Mouse (Mus musculus) forebrain, embryonic 16.5 days (tissue): ENCODE results near the gene Snd1. TPM values are rescaled to one million over a fixed set of nuclear protein-coding genes. Genes with fewer than 3 reads are reported as not detected.

Source experiments
- ATAC-seq: fragments of 200-750 bp; cut with Nextera tagmentation; 2 replicates; pipeline ENCODE4 v1.8.0; 2017; ENCODE audit warnings: mild to moderate bottlenecking, moderate library complexity
- H3K27ac ChIP-seq: fragments of 300-500 bp; sonication (generic); 2 replicates; pipeline ENCODE4 v1.5.1; 2014; ENCODE audit warnings: low read length, control low read depth
- H3K27me3 ChIP-seq: fragments of 300-500 bp; sonication (generic); replicated peaks from 2 replicates; pipeline ENCODE4 v1.6.1; 2014; ENCODE audit warnings: low read length; ENCODE audit not compliant: control insufficient read depth, insufficient read depth
- H3K36me3 ChIP-seq: fragments of 300-500 bp; sonication (generic); 2 replicates; pipeline ENCODE4 v1.6.1; 2014; ENCODE audit not compliant: control insufficient read depth, insufficient read depth
- H3K4me1 ChIP-seq: fragments of 300-500 bp; sonication (generic); replicated peaks from 2 replicates; pipeline ENCODE4 v1.6.1; 2014; ENCODE audit warnings: low read length; ENCODE audit not compliant: control insufficient read depth, insufficient read depth
- H3K4me2 ChIP-seq: fragments of 300-500 bp; sonication (generic); 2 replicates; pipeline ENCODE4 v1.6.1; 2014; ENCODE audit warnings: mild to moderate bottlenecking, low read length, control low read depth
- H3K4me3 ChIP-seq: fragments of 300-500 bp; sonication (generic); replicated peaks from 2 replicates; pipeline ENCODE4 v1.5.1; 2014; ENCODE audit warnings: mild to moderate bottlenecking, low read length, control low read depth
- H3K9ac ChIP-seq: fragments of 300-500 bp; sonication (generic); replicated peaks from 2 replicates; pipeline ENCODE4 v1.6.1; 2014; ENCODE audit warnings: low read depth, low read length, control low read depth
- H3K9me3 ChIP-seq: fragments of 300-500 bp; sonication (generic); 2 replicates; pipeline ENCODE4 v1.6.1; 2016; ENCODE audit warnings: low read length; ENCODE audit not compliant: control insufficient read depth
- WGBS: fragments of 180-500 bp; shearing (Covaris S2); extraction: QIAGEN DNeasy Blood & Tissue Kit; methylation state at CpG from one replicate; pipeline ENCODE4 v1.1.7; 2014; 5-methylcytosine and 5-hydroxymethylcytosine counted together
- polyA plus RNA-seq: library from polyadenylated mRNA; unstranded; fragments of >200 nt; fragmentation: Nextera tagmentation; extraction: Ambion mirVana; gene quantifications from 2 replicates; pipeline ENCODE4 v1.2.1, GENCODE M21; 2015

The Snd1 gene
- polyA plus RNA-seq, 1 experiment from 2014 or later: 81.0 TPM

GRCm38 (mm10) chr6:28980750-28981584 lies 506.0 kb downstream of the Snd1 start:
- under 1% methylated on average over 56 of the region's 56 CpGs for WGBS
- 0 out of 2 replicates have a peak, but pooled peaks cover 2% of the 10 kb centered on the region for H3K27me3 ChIP-seq
- H3K36me3 ChIP-seq: no peaks in the 10 kb centered on the region
- H3K4me2 ChIP-seq: peak overlapping the region; percentile 83
- H3K9me3 ChIP-seq: no peaks in the 10 kb centered on the region
- peak overlapping the region; percentile 83 for H3K27ac ChIP-seq
- peak; percentile 92 for ATAC-seq
- H3K4me1 ChIP-seq: peaks cover 20% of the 10 kb centered on the region
- peak overlapping the region; percentile 82 for H3K9ac ChIP-seq
- peak overlapping the region; percentile 67 for H3K4me3 ChIP-seq

DNA sequence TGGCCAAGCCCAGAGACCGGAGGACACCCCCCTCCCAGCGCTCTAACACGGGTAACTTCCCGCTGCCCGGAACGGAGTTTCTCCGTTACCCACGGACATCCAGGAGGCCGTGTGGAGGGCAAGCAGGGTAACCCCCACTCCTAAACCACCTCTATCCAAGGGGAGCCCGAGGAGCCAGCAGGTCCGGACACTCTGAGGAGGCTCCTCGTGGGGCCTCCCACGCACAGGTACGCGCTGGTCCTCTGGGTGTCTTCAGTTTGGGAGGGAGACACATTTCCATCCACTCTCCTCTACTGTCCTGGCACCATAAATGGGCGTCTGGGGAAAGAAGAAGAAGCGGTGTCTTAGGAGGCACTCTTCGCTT lies 506.6 kb downstream of the Snd1 start:
- Histone ChIP-seq H3K4me2 (peak overlapping the region; percentile 83), H3K9me3 (no peaks in the 10 kb centered on the region), H3K27me3 (0 out of 2 replicates have a peak, but pooled peaks cover 2% of the 10 kb centered on the region), H3K27ac (peak overlapping the region; percentile 45; the same call in 1 of the 2 replicates), H3K9ac (peak overlapping the region; percentile 82), H3K4me1 (peaks cover 20% of the 10 kb centered on the region), H3K4me3 (peak overlapping the region; percentile 67), H3K36me3 (no peaks in the 10 kb centered on the region)
- 3% methylated on average over 18 of the region's 18 CpGs for WGBS
- ATAC-seq: peak; percentile 37

- ATAC-seq: no peak
- Histone ChIP-seq H3K9me3 (no peaks in the 10 kb centered on the region), H3K4me3 (peak overlapping the region; percentile 67), H3K27ac (no peak overlapping the region), H3K27me3 (0 out of 2 replicates have a peak, but pooled peaks cover 2% of the 10 kb centered on the region), H3K4me2 (peak overlapping the region; percentile 83), H3K36me3 (no peaks in the 10 kb centered on the region), H3K4me1 (peaks cover 20% of the 10 kb centered on the region), H3K9ac (peak overlapping the region; percentile 82)
- WGBS: 15% methylated on average over 18 of the region's 18 CpGs
Measured at GRCm38 (mm10) chr6:28981966-28982701, 507.2 kb downstream of the Snd1 start.

GRCm38 (mm10) chr6:28982817-28983216 lies 507.9 kb downstream of the Snd1 start:
- Histone ChIP-seq H3K4me3 (no peak overlapping the region), H3K4me1 (peaks cover 20% of the 10 kb centered on the region), H3K4me2 (peak overlapping the region; percentile 83), H3K9me3 (no peaks in the 10 kb centered on the region), H3K27ac (no peak overlapping the region), H3K9ac (no peak overlapping the region), H3K36me3 (no peaks in the 10 kb centered on the region), H3K27me3 (0 out of 2 replicates have a peak, but pooled peaks cover 2% of the 10 kb centered on the region)
- no peak for ATAC-seq
- WGBS: 92% methylated on average over 1 of the region's 1 CpGs

Other genes with a start within 250 kb of the Snd1 start
- gene Zfp800, start 77.1 kb upstream of the Snd1 start, polyA plus RNA-seq: 18.4 and 21.2 TPM in 2 replicates
- 389 and 423 TPM in 2 replicates for gene Arf5, start 51.6 kb upstream of the Snd1 start, polyA plus RNA-seq
- gene Fscn3, start 47.4 kb upstream of the Snd1 start, polyA plus RNA-seq: not detected in 2 replicates
- gene Gcc1, start 46.7 kb upstream of the Snd1 start, polyA plus RNA-seq: 17.1 and 17.2 TPM in 2 replicates
- gene Pax4, start 25.8 kb upstream of the Snd1 start, polyA plus RNA-seq: 0.48 TPM in 1 of 2 replicates, not detected in the other